ENCODE assay signal across 20 mouse cellular contexts in genomic region chr5:122519043-122519660, GRCm38 (mm10). TPM values are rescaled to one million over a fixed set of nuclear protein-coding genes. Genes with fewer than 3 reads are reported as not detected.
A peak's percentile ranks its signal among the peaks of the same experiment; 100 is the strongest.
DNase-seq lines count a peak whose midpoint lies in the region; ATAC-seq and TF ChIP-seq lines count a peak whose summit lies in the region.
"Had no signal": no experiment of that assay in that cellular context is flagged by ENCODE, and none has a peak within 500 bp of the region (broad histone marks: within the 10 kb centered on the region; RNA-seq: fewer than 3 reads in every experiment).

No protein-coding gene starts in this region.

- TF ChIP-seq CTCF in embryonic fibroblast, embryonic 13.5 days (IDR thresholded peaks at IDR 0.05; ENCODE audit: borderline replicate concordance, insufficient read depth, low read length), result no peak
- TF ChIP-seq CTCF in hindbrain, postnatal 0 days (IDR thresholded peaks at IDR 0.05; ENCODE audit: low read depth), result no peak

- TF ChIP-seq POLR2A in embryonic fibroblast, embryonic 13.5 days (IDR thresholded peaks at IDR 0.05; ENCODE audit: low read depth, low read length), result no peak

- no peak overlapping the region for H3K4me2 ChIP-seq in forebrain, embryonic 14.5 days (ENCODE audit: low read length)
- no peak overlapping the region for H3K4me2 ChIP-seq in heart, embryonic 14.5 days (ENCODE audit: low read length)
- H3K4me2 ChIP-seq in limb, embryonic 15.5 days, result no peak overlapping the region
- no peak overlapping the region for H3K4me2 ChIP-seq in neural tube, embryonic 15.5 days
- H3K4me2 ChIP-seq in hindbrain, postnatal 0 days (ENCODE audit: low read depth, low read length), result no peak overlapping the region
- H3K4me2 ChIP-seq: embryonic facial prominence, embryonic 15.5 days; forebrain, embryonic 15.5 days; hindbrain, embryonic 12.5 days; midbrain, embryonic 12.5 days had no signal

- no peak overlapping the region for H3K9ac ChIP-seq in forebrain, embryonic 14.5 days (ENCODE audit: low read length)
- peak overlapping the region; percentile 45; the same call in 1 of the 2 replicates for H3K9ac ChIP-seq in heart, embryonic 14.5 days (ENCODE audit: low read length)
- H3K9ac ChIP-seq in limb, embryonic 15.5 days, result no peak overlapping the region
- H3K9ac ChIP-seq in neural tube, embryonic 15.5 days (replicated peaks), result no peak overlapping the region
- no peak overlapping the region for H3K9ac ChIP-seq in hindbrain, postnatal 0 days (replicated peaks; ENCODE audit: low read length)
- H3K9ac ChIP-seq: embryonic facial prominence, embryonic 15.5 days; forebrain, embryonic 15.5 days; hindbrain, embryonic 12.5 days; midbrain, embryonic 12.5 days had no signal

- intact Hi-C loops in heart, postnatal 36 days (cut with DNase I), result no loop called here

- no peaks in the 10 kb centered on the region for H3K9me3 ChIP-seq in forebrain, embryonic 10.5 days
- no peaks in the 10 kb centered on the region for H3K9me3 ChIP-seq in forebrain, embryonic 14.5 days (replicated peaks; ENCODE audit: control insufficient read depth, low read length)
- H3K9me3 ChIP-seq in heart, embryonic 14.5 days (ENCODE audit: control insufficient read depth, low read length), result no peaks in the 10 kb centered on the region
- H3K9me3 ChIP-seq in limb, embryonic 15.5 days, result no peaks in the 10 kb centered on the region
- no peaks in the 10 kb centered on the region for H3K9me3 ChIP-seq in neural tube, embryonic 15.5 days (replicated peaks)
- no peaks in the 10 kb centered on the region for H3K9me3 ChIP-seq in hindbrain, postnatal 0 days (ENCODE audit: low read length)
- H3K9me3 ChIP-seq: embryonic facial prominence, embryonic 15.5 days; forebrain, embryonic 15.5 days; hindbrain, embryonic 12.5 days; midbrain, embryonic 12.5 days had no signal

- ATAC-seq in forebrain, embryonic 14.5 days, result no peak
- no peak for ATAC-seq in heart, embryonic 14.5 days (ENCODE audit: insufficient number of reproducible peaks, insufficient read depth, low FRiP score, low read depth)
- ATAC-seq in limb, embryonic 15.5 days (ENCODE audit: insufficient number of reproducible peaks, low FRiP score, low TSS enrichment, low read depth), result no peak
- no peak for ATAC-seq in neural tube, embryonic 15.5 days (ENCODE audit: low FRiP score)
- ATAC-seq in hindbrain, postnatal 0 days, result no peak
- ATAC-seq: forebrain, embryonic 15.5 days had no signal

- no peaks in the 10 kb centered on the region for H3K36me3 ChIP-seq in forebrain, embryonic 10.5 days (replicated peaks)
- H3K36me3 ChIP-seq in forebrain, embryonic 14.5 days (ENCODE audit: control insufficient read depth, insufficient read depth, low read length), result no peaks in the 10 kb centered on the region
- no peaks in the 10 kb centered on the region for H3K36me3 ChIP-seq in heart, embryonic 14.5 days (ENCODE audit: control insufficient read depth, insufficient read depth, low read length)
- no peaks in the 10 kb centered on the region for H3K36me3 ChIP-seq in limb, embryonic 15.5 days
- H3K36me3 ChIP-seq in neural tube, embryonic 15.5 days, result no peaks in the 10 kb centered on the region
- H3K36me3 ChIP-seq in hindbrain, postnatal 0 days (ENCODE audit: insufficient read depth, low read length), result no peaks in the 10 kb centered on the region
- H3K36me3 ChIP-seq: embryonic facial prominence, embryonic 15.5 days; forebrain, embryonic 15.5 days; hindbrain, embryonic 12.5 days; midbrain, embryonic 12.5 days had no signal

- H3K4me3 ChIP-seq in forebrain, embryonic 10.5 days, result no peak overlapping the region
- H3K4me3 ChIP-seq in forebrain, embryonic 14.5 days (ENCODE audit: low read depth, low read length), result no peak overlapping the region
- H3K4me3 ChIP-seq in heart, embryonic 14.5 days (ENCODE audit: control insufficient read depth in 1 of 2, insufficient read depth in 1 of 2, low read depth in 1 of 2, low read length in 2 of 2), result no peak overlapping the region
- H3K4me3 ChIP-seq in embryonic fibroblast, embryonic 13.5 days (ENCODE audit: insufficient read depth, low read length), result no peak overlapping the region
- no peak overlapping the region for H3K4me3 ChIP-seq in limb, embryonic 15.5 days
- no peak overlapping the region for H3K4me3 ChIP-seq in neural tube, embryonic 15.5 days (replicated peaks)
- no peak overlapping the region for H3K4me3 ChIP-seq in hindbrain, postnatal 0 days (ENCODE audit: low read length)
- H3K4me3 ChIP-seq: embryonic facial prominence, embryonic 15.5 days; forebrain, embryonic 15.5 days; hindbrain, embryonic 12.5 days; midbrain, embryonic 12.5 days had no signal

- WGBS in forebrain, embryonic 10.5 days, result 75% methylated on average over 7 of the region's 7 CpGs
- WGBS in forebrain, embryonic 14.5 days, result 67% methylated on average over 7 of the region's 7 CpGs
- 37% methylated on average over 7 of the region's 7 CpGs for WGBS in heart, embryonic 14.5 days
- 31% methylated on average over 7 of the region's 7 CpGs for WGBS in limb, embryonic 15.5 days
- WGBS in neural tube, embryonic 15.5 days, result 59% methylated on average over 7 of the region's 7 CpGs
- WGBS in hindbrain, postnatal 0 days, result 52% methylated on average over 7 of the region's 7 CpGs

- no peaks in the 10 kb centered on the region; the same call in 1 of the 2 replicates for H3K27me3 ChIP-seq in forebrain, embryonic 10.5 days (ENCODE audit: poor library complexity, severe bottlenecking)
- no peaks in the 10 kb centered on the region for H3K27me3 ChIP-seq in forebrain, embryonic 14.5 days (replicated peaks; ENCODE audit: control insufficient read depth, insufficient read depth, low read length)
- no peaks in the 10 kb centered on the region for H3K27me3 ChIP-seq in heart, embryonic 14.5 days (ENCODE audit: control insufficient read depth, insufficient read depth, low read length)
- H3K27me3 ChIP-seq in limb, embryonic 15.5 days, result no peaks in the 10 kb centered on the region
- H3K27me3 ChIP-seq in neural tube, embryonic 15.5 days (replicated peaks), result no peaks in the 10 kb centered on the region
- H3K27me3 ChIP-seq in hindbrain, postnatal 0 days (ENCODE audit: insufficient read depth, low read length), result no peaks in the 10 kb centered on the region
- H3K27me3 ChIP-seq: embryonic facial prominence, embryonic 15.5 days; forebrain, embryonic 15.5 days; hindbrain, embryonic 12.5 days; midbrain, embryonic 12.5 days had no signal

- peaks cover 39% of the 10 kb centered on the region for H3K4me1 ChIP-seq in forebrain, embryonic 10.5 days
- H3K4me1 ChIP-seq in forebrain, embryonic 14.5 days (ENCODE audit: control insufficient read depth, insufficient read depth, low read length), result peaks cover 3% of the 10 kb centered on the region; the same call in 1 of the 2 replicates
- H3K4me1 ChIP-seq in heart, embryonic 14.5 days (ENCODE audit: control insufficient read depth in 2 of 2, insufficient read depth in 2 of 2, low read length in 2 of 2), result peaks cover 41 to 60% of the 10 kb centered on the region in 2 experiments
- peaks cover 9% of the 10 kb centered on the region for H3K4me1 ChIP-seq in embryonic fibroblast, embryonic 13.5 days (ENCODE audit: control insufficient read depth, insufficient read depth, low read length)
- H3K4me1 ChIP-seq in limb, embryonic 15.5 days, result peaks cover 25% of the 10 kb centered on the region
- H3K4me1 ChIP-seq in neural tube, embryonic 15.5 days, result peaks cover 7% of the 10 kb centered on the region; the same call in 1 of the 2 replicates
- no peaks in the 10 kb centered on the region; the same call in 1 of the 2 replicates for H3K4me1 ChIP-seq in hindbrain, postnatal 0 days (ENCODE audit: insufficient read depth, low read length)

- H3K27ac ChIP-seq in forebrain, embryonic 10.5 days, result peak overlapping the region; percentile 6; the same call in 1 of the 2 replicates
- H3K27ac ChIP-seq in forebrain, embryonic 14.5 days (ENCODE audit: low read depth, low read length), result no peak overlapping the region
- H3K27ac ChIP-seq in heart, embryonic 14.5 days (replicated peaks in 1 of 2; ENCODE audit: control insufficient read depth in 1 of 2, insufficient read depth in 1 of 2, low read depth in 2 of 2, low read length in 2 of 2), result peak overlapping the region; percentile 6 to 92
- H3K27ac ChIP-seq in embryonic fibroblast, embryonic 13.5 days (ENCODE audit: insufficient read depth, low read length), result peak overlapping the region; percentile 29; the same call in 1 of the 2 replicates
- H3K27ac ChIP-seq in limb, embryonic 15.5 days, result 0 out of 2 replicates have a peak overlapping the region, but pooled peaks have one; percentile 48
- no peak overlapping the region for H3K27ac ChIP-seq in neural tube, embryonic 15.5 days (replicated peaks)
- H3K27ac ChIP-seq in hindbrain, postnatal 0 days, result no peak overlapping the region
- H3K27ac ChIP-seq: embryonic facial prominence, embryonic 15.5 days; forebrain, embryonic 15.5 days; hindbrain, embryonic 12.5 days; midbrain, embryonic 12.5 days had no signal

- no peak for DNase-seq in forebrain, embryonic 10.5 days (ENCODE audit: extremely low spot score, low spot score)
- DNase-seq in forebrain, embryonic 14.5 days (ENCODE audit: low spot score), result no peak
- DNase-seq in heart, postnatal 36 days, result no peak
- no peak for DNase-seq in hindbrain, postnatal 0 days (ENCODE audit: low spot score)
- DNase-seq: adrenal gland, adult 8-10 months; B cell, adult 2 months; cerebellum, adult 2 months; lung, adult 2 months; lung, postnatal 4 days; right cerebral cortex, adult 18-20 months; spleen, adult 18-20 months; thymus, postnatal 4 days had no signal

RNA-seq across cellular contexts. Expression of gene Atp2a2, which starts 17.1 kb away (rescaled TPM):
- polyA plus RNA-seq in forebrain, embryonic 10.5 days (2016; fragmentation: Nextera tagmentation; extraction: Ambion mirVana), result 34.8 and 37.6 TPM in 2 replicates
- 34.8 and 35.1 TPM in 2 replicates for polyA plus RNA-seq in forebrain, embryonic 14.5 days (2014; fragmentation: Nextera tagmentation; extraction: Ambion mirVana)
- polyA plus RNA-seq in heart, embryonic 14.5 days (2014; fragmentation: Nextera tagmentation; extraction: Ambion mirVana), result 472 and 483 TPM in 2 replicates
- over 10,000 TPM; 11,843 to 11,873 TPM for total RNA-seq in heart, postnatal 36 days (2021)
- 176 and 187 TPM in 2 replicates for polyA plus RNA-seq in embryonic fibroblast, embryonic 13.5 days (2011; ENCODE audit: insufficient read length, low read depth, missing spikeins)
- polyA plus RNA-seq in limb, embryonic 15.5 days (2015; fragmentation: Nextera tagmentation; extraction: Ambion mirVana), result 29.1 and 29.2 TPM in 2 replicates
- 49.4 and 52.0 TPM in 2 replicates for polyA plus RNA-seq in neural tube, embryonic 15.5 days (2015; fragmentation: Nextera tagmentation; extraction: Ambion mirVana)
- 200 and 204 TPM in 2 replicates for total RNA-seq in hindbrain, postnatal 0 days (2014; rRNA removed)
- 46.2 and 47.4 TPM in 2 replicates for polyA plus RNA-seq in hindbrain, postnatal 0 days (2015; fragmentation: Nextera tagmentation; extraction: Ambion mirVana)

Comparison
In these comparisons a context has a peak if more than half of its experiments do, and no peak if none do; other contexts are left out.
1. H3K27ac ChIP-seq: peak in forebrain, embryonic 10.5 days (single experiment), heart, embryonic 14.5 days (2 of 2), embryonic fibroblast, embryonic 13.5 days (single experiment) and limb, embryonic 15.5 days (single experiment); none in forebrain, embryonic 14.5 days (single experiment), neural tube, embryonic 15.5 days (single experiment) and hindbrain, postnatal 0 days (single experiment).